Mouse (Mus musculus): ENCODE results near the gene Cyp2u1. TPM values are rescaled to one million over a fixed set of nuclear protein-coding genes. Genes with fewer than 3 reads are reported as not detected.

Cyp2u1 gene
- polyA plus RNA-seq, 1 experiment, result 1.2 TPM

DNA sequence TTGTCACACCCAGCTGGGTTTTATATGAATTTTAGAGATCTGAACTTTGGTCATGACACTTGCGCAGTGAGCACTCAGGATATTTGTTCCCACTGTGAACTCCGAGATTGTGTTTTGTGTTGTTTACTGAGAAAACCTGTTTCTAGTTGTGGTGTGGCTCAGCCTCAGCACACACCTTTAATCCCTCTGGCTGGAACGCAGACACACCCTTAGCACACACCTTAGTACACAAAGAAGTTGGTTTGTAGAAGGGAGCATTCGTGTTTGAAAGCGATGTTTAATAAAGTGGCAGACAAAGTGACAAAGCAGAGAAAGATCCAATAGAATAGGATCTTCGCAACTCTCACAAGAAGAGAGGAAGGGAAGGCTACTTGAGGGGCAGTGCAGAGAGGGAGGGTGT lies 42.6 kb downstream of the Cyp2u1 start:
- Histone ChIP-seq H3K27me3 (ENCODE audit: control insufficient read depth, insufficient read depth, low read length) (no peaks in the 10 kb centered on the region), H3K4me1 (ENCODE audit: control insufficient read depth, insufficient read depth, insufficient read length) (no peaks in the 10 kb centered on the region), H3K4me3 (ENCODE audit: extremely low read depth, insufficient read depth, insufficient read length) (no peak overlapping the region), H3K27ac (ENCODE audit: insufficient read depth, low read length) (no peak overlapping the region), H3K36me3 (ENCODE audit: control insufficient read depth, insufficient read depth, low read length) (no peaks in the 10 kb centered on the region)
- TF ChIP-seq CTCF (IDR thresholded peaks at IDR 0.05; ENCODE audit: extremely low read depth, insufficient read depth, insufficient read length, insufficient replicate concordance) (no peak), POLR2A (IDR thresholded peaks at IDR 0.05; ENCODE audit: low read depth, low read length) (no peak)
- WGBS, result 95% methylated on average over 6 of the region's 6 CpGs
- no peak for DNase-seq (ENCODE audit: low read depth in 1 of 2, low spot score in 2 of 2)

DNA sequence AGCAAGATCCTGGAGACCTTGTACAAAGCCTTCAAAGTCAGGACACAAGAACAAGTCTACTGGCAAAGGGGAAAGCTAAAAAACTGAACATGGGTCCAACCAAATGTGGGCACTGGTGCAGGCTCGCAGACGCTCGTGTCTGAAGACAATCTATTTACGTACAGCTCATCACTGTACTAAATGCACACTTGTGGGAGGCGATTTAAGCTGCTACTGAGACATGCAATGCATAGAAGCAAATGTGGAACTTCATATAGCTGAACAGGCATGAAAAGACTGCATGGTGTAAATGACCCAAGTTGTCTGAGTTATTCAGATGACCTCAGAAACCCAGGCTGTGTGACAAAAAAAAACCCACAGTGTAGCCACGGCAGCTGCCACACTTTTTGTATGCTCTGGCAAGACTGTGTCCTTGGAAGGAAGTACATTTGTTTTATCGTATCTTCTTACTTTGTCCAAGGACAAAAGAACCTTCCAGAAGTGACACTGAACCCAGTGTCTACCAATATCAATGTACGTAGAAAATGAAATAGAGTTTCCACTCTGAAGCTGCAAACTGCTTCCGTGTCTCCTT lies 43.5 kb downstream of the Cyp2u1 start:
- Histone ChIP-seq H3K4me3 (ENCODE audit: extremely low read depth, insufficient read depth, insufficient read length) (no peak overlapping the region), H3K4me1 (ENCODE audit: control insufficient read depth, insufficient read depth, insufficient read length) (no peaks in the 10 kb centered on the region), H3K36me3 (ENCODE audit: control insufficient read depth, insufficient read depth, low read length) (no peaks in the 10 kb centered on the region), H3K27me3 (ENCODE audit: control insufficient read depth, insufficient read depth, low read length) (no peaks in the 10 kb centered on the region), H3K27ac (ENCODE audit: insufficient read depth, low read length) (no peak overlapping the region)
- 89% methylated on average over 9 of the region's 9 CpGs for WGBS
- TF ChIP-seq CTCF (IDR thresholded peaks at IDR 0.05; ENCODE audit: extremely low read depth, insufficient read depth, insufficient read length, insufficient replicate concordance) (no peak), POLR2A (IDR thresholded peaks at IDR 0.05; ENCODE audit: low read depth, low read length) (no peak)
- no peak for DNase-seq (ENCODE audit: low read depth in 1 of 2, low spot score in 2 of 2)

DNA sequence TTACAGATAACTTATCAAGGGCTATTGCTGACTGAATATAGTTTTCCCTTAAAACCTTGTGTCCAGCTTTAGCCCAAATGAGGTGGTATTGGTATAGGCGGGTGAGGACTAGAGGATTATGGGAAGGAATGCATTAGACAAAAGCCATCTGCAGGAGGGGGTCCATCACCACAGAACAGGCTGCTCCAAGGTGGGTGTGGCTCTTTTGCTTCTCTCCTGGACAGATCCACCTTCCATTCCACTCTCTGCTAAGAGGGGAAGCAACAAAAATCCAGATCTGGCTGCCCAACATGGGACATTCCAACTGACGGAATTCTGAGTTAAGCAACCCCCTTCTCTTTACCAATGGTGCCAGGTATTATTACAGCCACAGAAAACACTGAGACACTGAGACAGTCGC lies 44.1 kb downstream of the Cyp2u1 start:
- DNase-seq (ENCODE audit: low read depth in 1 of 2, low spot score in 2 of 2), result no peak
- Histone ChIP-seq H3K27me3 (ENCODE audit: control insufficient read depth, insufficient read depth, low read length) (no peaks in the 10 kb centered on the region), H3K4me1 (ENCODE audit: control insufficient read depth, insufficient read depth, insufficient read length) (no peaks in the 10 kb centered on the region), H3K4me3 (ENCODE audit: extremely low read depth, insufficient read depth, insufficient read length) (no peak overlapping the region), H3K36me3 (ENCODE audit: control insufficient read depth, insufficient read depth, low read length) (no peaks in the 10 kb centered on the region), H3K27ac (ENCODE audit: insufficient read depth, low read length) (no peak overlapping the region)
- WGBS, result 94% methylated on average over 3 of the region's 3 CpGs
- TF ChIP-seq CTCF (IDR thresholded peaks at IDR 0.05; ENCODE audit: extremely low read depth, insufficient read depth, insufficient read length, insufficient replicate concordance) (no peak), POLR2A (IDR thresholded peaks at IDR 0.05; ENCODE audit: low read depth, low read length) (no peak)

DNA sequence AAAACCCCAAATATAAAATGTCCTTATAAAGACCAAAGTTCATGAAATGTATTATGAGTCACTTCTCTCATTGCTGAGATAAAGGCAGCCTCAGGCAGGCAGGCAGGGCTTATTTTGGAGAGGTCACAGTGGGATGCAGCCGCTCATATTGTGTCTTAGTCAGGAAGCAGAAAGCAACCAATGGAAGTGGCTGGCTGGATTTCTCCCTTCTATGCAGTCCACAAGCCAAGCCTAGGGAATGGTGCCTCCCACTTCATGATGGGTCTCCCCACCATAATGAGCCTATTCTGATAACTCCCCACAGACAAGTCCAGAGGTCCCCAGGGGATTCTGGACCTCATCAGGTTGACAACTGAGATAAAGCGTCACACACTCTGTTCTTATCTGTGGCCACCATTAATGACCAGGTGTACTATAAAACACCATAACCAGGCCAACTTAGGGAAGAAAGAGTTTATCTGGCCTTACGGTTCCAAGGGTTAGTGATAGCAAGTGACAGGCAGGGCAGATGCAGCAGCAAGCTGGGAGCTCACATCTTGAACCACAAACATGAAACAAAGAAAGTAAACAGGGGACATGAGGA lies 47.5 kb downstream of the Cyp2u1 start:
- 91% methylated on average over 3 of the region's 3 CpGs for WGBS
- Histone ChIP-seq H3K27ac (ENCODE audit: insufficient read depth, low read length) (no peak overlapping the region), H3K4me1 (ENCODE audit: control insufficient read depth, insufficient read depth, insufficient read length) (no peaks in the 10 kb centered on the region), H3K4me3 (ENCODE audit: extremely low read depth, insufficient read depth, insufficient read length) (no peak overlapping the region), H3K36me3 (ENCODE audit: control insufficient read depth, insufficient read depth, low read length) (no peaks in the 10 kb centered on the region), H3K27me3 (ENCODE audit: control insufficient read depth, insufficient read depth, low read length) (no peaks in the 10 kb centered on the region)
- TF ChIP-seq POLR2A (IDR thresholded peaks at IDR 0.05; ENCODE audit: low read depth, low read length) (no peak), CTCF (IDR thresholded peaks at IDR 0.05; ENCODE audit: extremely low read depth, insufficient read depth, insufficient read length, insufficient replicate concordance) (no peak)
- no peak for DNase-seq (ENCODE audit: low read depth in 1 of 2, low spot score in 2 of 2)

DNA sequence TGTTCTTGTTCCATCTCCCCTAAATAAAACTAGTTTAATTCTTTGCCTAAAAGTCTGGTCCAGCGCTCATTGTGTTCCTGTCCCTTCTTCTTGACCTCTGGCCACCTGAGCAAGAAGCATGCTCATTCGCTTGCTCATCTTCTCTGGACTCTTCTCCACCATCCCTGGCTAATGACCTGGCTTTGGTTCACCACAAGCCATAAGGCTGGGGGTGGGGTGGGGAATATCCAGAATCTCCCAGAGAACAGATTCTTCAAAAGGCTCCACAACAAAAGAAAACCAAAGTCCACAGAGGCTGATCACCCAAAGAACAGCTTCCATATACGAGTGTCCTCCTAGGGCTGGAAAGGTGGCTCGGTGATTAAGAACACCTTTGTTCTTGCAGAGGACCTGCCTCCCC lies 48.0 kb downstream of the Cyp2u1 start:
- Histone ChIP-seq H3K27ac (ENCODE audit: insufficient read depth, low read length) (no peak overlapping the region), H3K36me3 (ENCODE audit: control insufficient read depth, insufficient read depth, low read length) (no peaks in the 10 kb centered on the region), H3K4me3 (ENCODE audit: extremely low read depth, insufficient read depth, insufficient read length) (no peak overlapping the region), H3K27me3 (ENCODE audit: control insufficient read depth, insufficient read depth, low read length) (no peaks in the 10 kb centered on the region), H3K4me1 (ENCODE audit: control insufficient read depth, insufficient read depth, insufficient read length) (no peaks in the 10 kb centered on the region)
- WGBS, result 90% methylated on average over 4 of the region's 4 CpGs
- no peak for TF ChIP-seq CTCF (IDR thresholded peaks at IDR 0.05; ENCODE audit: extremely low read depth, insufficient read depth, insufficient read length, insufficient replicate concordance)
- no peak for TF ChIP-seq POLR2A (IDR thresholded peaks at IDR 0.05; ENCODE audit: low read depth, low read length)
- no peak for DNase-seq (ENCODE audit: low read depth in 1 of 2, low spot score in 2 of 2)

DNA sequence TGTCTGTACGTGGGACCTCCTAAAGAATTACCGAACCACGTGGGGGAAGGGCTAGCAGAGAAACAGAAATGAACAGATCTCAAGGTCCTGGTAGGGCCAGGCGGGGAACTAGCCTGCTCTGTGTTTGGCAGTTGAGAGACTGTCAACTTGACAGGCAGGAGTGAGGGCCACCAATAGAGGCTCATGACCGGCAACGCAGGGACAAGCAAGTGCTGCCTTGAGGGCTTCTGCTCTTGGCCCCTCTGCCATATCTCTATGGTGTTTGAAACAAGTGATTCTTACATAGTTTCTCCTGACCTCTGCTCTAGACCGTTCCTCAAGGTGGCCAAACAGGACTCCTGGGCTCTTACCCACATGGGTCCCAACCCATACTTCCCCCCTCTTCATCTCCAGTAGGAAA lies 51.4 kb downstream of the Cyp2u1 start:
- Histone ChIP-seq H3K27ac (ENCODE audit: insufficient read depth, low read length) (no peak overlapping the region), H3K4me3 (ENCODE audit: extremely low read depth, insufficient read depth, insufficient read length) (no peak overlapping the region), H3K36me3 (ENCODE audit: control insufficient read depth, insufficient read depth, low read length) (peaks cover 4% of the 10 kb centered on the region), H3K4me1 (ENCODE audit: control insufficient read depth, insufficient read depth, insufficient read length) (no peaks in the 10 kb centered on the region), H3K27me3 (ENCODE audit: control insufficient read depth, insufficient read depth, low read length) (no peaks in the 10 kb centered on the region)
- no peak for DNase-seq (ENCODE audit: low read depth in 1 of 2, low spot score in 2 of 2)
- 94% methylated on average over 7 of the region's 7 CpGs for WGBS
- no peak for TF ChIP-seq CTCF (IDR thresholded peaks at IDR 0.05; ENCODE audit: extremely low read depth, insufficient read depth, insufficient read length, insufficient replicate concordance)
- no peak for TF ChIP-seq POLR2A (IDR thresholded peaks at IDR 0.05; ENCODE audit: low read depth, low read length)

DNA sequence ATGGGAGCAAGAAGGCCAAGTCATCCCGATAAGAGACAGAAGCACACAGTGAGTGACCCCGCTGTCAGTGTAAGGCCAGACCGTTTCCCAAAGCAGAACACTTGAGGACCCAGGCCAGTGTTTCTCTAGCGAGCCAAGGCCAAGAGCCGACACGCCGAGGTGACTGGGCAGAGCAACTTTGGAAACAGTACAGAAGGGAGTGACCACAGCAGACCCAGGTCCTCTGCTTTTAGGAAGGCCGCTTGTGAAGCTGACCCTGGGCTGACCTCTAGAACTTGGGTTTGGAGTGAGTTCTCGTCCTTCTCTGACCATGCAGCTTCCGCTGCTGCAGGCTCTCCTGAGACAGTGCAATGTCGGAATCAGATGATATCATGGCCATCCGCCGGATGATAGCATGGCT lies 52.0 kb downstream of the Cyp2u1 start:
- no peak for TF ChIP-seq CTCF (IDR thresholded peaks at IDR 0.05; ENCODE audit: extremely low read depth, insufficient read depth, insufficient read length, insufficient replicate concordance)
- TF ChIP-seq POLR2A (IDR thresholded peaks at IDR 0.05; ENCODE audit: low read depth, low read length), result no peak
- no peaks in the 10 kb centered on the region for H3K4me1 ChIP-seq (ENCODE audit: control insufficient read depth, insufficient read depth, insufficient read length)
- no peak overlapping the region for H3K4me3 ChIP-seq (ENCODE audit: extremely low read depth, insufficient read depth, insufficient read length)
- H3K36me3 ChIP-seq (ENCODE audit: control insufficient read depth, insufficient read depth, low read length), result peaks cover 4% of the 10 kb centered on the region
- 89% methylated on average over 13 of the region's 13 CpGs for WGBS
- no peak overlapping the region for H3K27ac ChIP-seq (ENCODE audit: insufficient read depth, low read length)
- no peak for DNase-seq (ENCODE audit: low read depth in 1 of 2, low spot score in 2 of 2)
- H3K27me3 ChIP-seq (ENCODE audit: control insufficient read depth, insufficient read depth, low read length), result no peaks in the 10 kb centered on the region
